Mouse (Mus musculus): ENCODE data around the gene Serpina3f. TPM values are rescaled to one million over a fixed set of nuclear protein-coding genes. Genes with fewer than 3 reads are reported as not detected.

Gene Serpina3f
- total and polyA plus RNA-seq, 3 experiments = not detected

DNA sequence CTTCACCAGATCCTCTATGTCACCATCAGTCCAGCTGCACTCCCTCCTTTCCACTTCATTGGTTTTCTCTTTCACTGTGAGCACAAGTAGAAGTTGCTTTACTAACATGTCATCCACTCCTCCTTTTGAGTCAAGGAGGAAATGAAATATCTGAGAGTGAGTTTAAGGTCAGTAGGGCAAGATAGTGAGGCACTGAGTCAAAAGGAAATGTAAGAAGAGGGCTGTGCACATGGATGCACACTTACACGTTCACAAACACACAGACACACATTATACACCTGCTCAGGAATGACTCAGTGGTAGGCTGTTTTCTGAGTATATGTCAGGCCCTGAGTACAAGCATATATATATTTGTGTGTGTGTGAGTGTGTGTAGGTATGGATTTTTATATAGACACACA is 9.3 kb downstream of the Serpina3f start:
- no peak overlapping the region for H3K9ac ChIP-seq (ENCODE audit: control insufficient read depth, low read depth, low read length, poor library complexity, severe bottlenecking)
- H3K9me3 ChIP-seq (replicated peaks; ENCODE audit: insufficient read depth, low read length) = no peaks in the 10 kb centered on the region
- no peaks in the 10 kb centered on the region for H3K79me2 ChIP-seq (ENCODE audit: control insufficient read depth, insufficient read depth, low read length, poor library complexity)
- no peaks in the 10 kb centered on the region for H3K4me1 ChIP-seq (ENCODE audit: control insufficient read depth in 1 of 2, insufficient read depth in 2 of 2, low read length in 2 of 2)
- H3K36me3 ChIP-seq (ENCODE audit: control insufficient read depth in 1 of 2, insufficient read depth in 2 of 2, low read length in 2 of 2) = no peaks in the 10 kb centered on the region
- TF ChIP-seq MYC (IDR thresholded peaks at IDR 0.05; ENCODE audit: low read depth, low read length) (no peak), USF1 (IDR thresholded peaks at IDR 0.05; ENCODE audit: low read depth, low read length) (no peak), ZNF384 (IDR thresholded peaks at IDR 0.05; ENCODE audit: low read depth, low read length) (no peak), BHLHE40 (IDR thresholded peaks at IDR 0.05; ENCODE audit: borderline replicate concordance, low read depth, low read length) (no peak), EP300 (IDR thresholded peaks at IDR 0.05; ENCODE audit: low read depth in 1 of 2, low read length in 2 of 2) (no peak), GABPA (IDR thresholded peaks at IDR 0.05; ENCODE audit: low read depth, low read length) (no peak), CHD1 (IDR thresholded peaks at IDR 0.05; ENCODE audit: low read depth, low read length) (no peak), MEF2A (IDR thresholded peaks at IDR 0.05; ENCODE audit: extremely low read depth, insufficient replicate concordance, low read depth, low read length, poor library complexity, severe bottlenecking) (no peak), MAZ (IDR thresholded peaks at IDR 0.05; ENCODE audit: low read depth, low read length) (no peak), SIN3A (IDR thresholded peaks at IDR 0.05; ENCODE audit: low read length) (no peak), HCFC1 (IDR thresholded peaks at IDR 0.05; ENCODE audit: low read depth, low read length) (no peak), POLR2AphosphoS5 (IDR thresholded peaks at IDR 0.05; ENCODE audit: borderline replicate concordance, low read depth, low read length) (no peak), NRF1 (IDR thresholded peaks at IDR 0.05; ENCODE audit: insufficient read depth, low read depth, low read length, poor library complexity, severe bottlenecking) (no peak), SMC3 (IDR thresholded peaks at IDR 0.05; ENCODE audit: low read depth, low read length) (no peak), USF2 (IDR thresholded peaks at IDR 0.05; ENCODE audit: borderline replicate concordance in 1 of 2, insufficient read depth in 1 of 2, low read depth in 1 of 2, low read length in 2 of 2) (no peak), MYB (IDR thresholded peaks at IDR 0.05; ENCODE audit: low read depth, low read length) (no peak), MXI1 (IDR thresholded peaks at IDR 0.05; ENCODE audit: low read depth, low read length) (no peak), ETS1 (IDR thresholded peaks at IDR 0.05; ENCODE audit: low read depth, low read length) (no peak), TAL1 (IDR thresholded peaks at IDR 0.05; ENCODE audit: low read length) (no peak), ZKSCAN1 (IDR thresholded peaks at IDR 0.05; ENCODE audit: low read depth, low read length) (no peak)
- H3K27me3 ChIP-seq (ENCODE audit: control insufficient read depth in 1 of 2, insufficient read depth in 2 of 2, low read length in 2 of 2) = no peaks in the 10 kb centered on the region
- H3K27ac ChIP-seq (ENCODE audit: control insufficient read depth, low read depth, low read length) = no peak overlapping the region
- no peak overlapping the region for H3K4me3 ChIP-seq (ENCODE audit: control insufficient read depth in 1 of 2, insufficient read depth in 1 of 2, low read depth in 2 of 2, low read length in 2 of 2)
- no peak for DNase-seq (ENCODE audit: low read depth, low spot score)

Data from MEL (cell line).